Comparison of ENCODE assay signal across 38 mouse cellular contexts in genomic region chr1:88243861-88244260, GRCm38 (mm10). TPM values are rescaled to one million over a fixed set of nuclear protein-coding genes. Genes with fewer than 3 reads are reported as not detected.
"Had no signal": no experiment of that assay in that cellular context is flagged by ENCODE, and none has a peak within 500 bp of the region (broad histone marks: within the 10 kb centered on the region; RNA-seq: fewer than 3 reads in every experiment).

No protein-coding gene starts in this region.

- H3K36me3 ChIP-seq: embryonic facial prominence, embryonic 10.5 days; embryonic facial prominence, embryonic 12.5 days; embryonic facial prominence, embryonic 13.5 days; embryonic facial prominence, embryonic 15.5 days; forebrain, embryonic 10.5 days; forebrain, embryonic 12.5 days; forebrain, embryonic 15.5 days had no signal

- ATAC-seq: forebrain, embryonic 13.5 days; forebrain, embryonic 14.5 days; forebrain, embryonic 15.5 days; forebrain, embryonic 16.5 days; forebrain, postnatal 0 days had no signal

- H3K27me3 ChIP-seq: embryonic facial prominence, embryonic 12.5 days; embryonic facial prominence, embryonic 13.5 days; embryonic facial prominence, embryonic 15.5 days; forebrain, embryonic 12.5 days; forebrain, embryonic 13.5 days; forebrain, embryonic 15.5 days had no signal

- DNase-seq: cerebellum, adult 2 months; cerebellum, adult 8-10 months; cerebellum, adult 9-10 months; cerebellum, adult 9-11 months; cerebellum, postnatal 10 days; cerebellum, postnatal 14 days; cerebellum, postnatal 25 days; cerebellum, postnatal 36 days; embryo, embryonic 11 days; forebrain, postnatal 0 days; gastrocnemius, adult 2 months; gastrocnemius, postnatal 10 days; gastrocnemius, postnatal 14 days; gastrocnemius, postnatal 25 days; heart, adult 11 months; heart, adult 18-20 months; heart, adult 2 months had no signal

- H3K4me3 ChIP-seq: embryonic facial prominence, embryonic 10.5 days; embryonic facial prominence, embryonic 12.5 days; embryonic facial prominence, embryonic 13.5 days; embryonic facial prominence, embryonic 15.5 days; erythroblast, embryonic 14.5 days; forebrain, embryonic 10.5 days; forebrain, embryonic 12.5 days; forebrain, embryonic 13.5 days; forebrain, embryonic 15.5 days; gastrocnemius, adult 2 months; heart, adult 2 months had no signal

- H3K4me1 ChIP-seq: embryonic facial prominence, embryonic 10.5 days; embryonic facial prominence, embryonic 12.5 days; embryonic facial prominence, embryonic 13.5 days; embryonic facial prominence, embryonic 15.5 days; forebrain, embryonic 10.5 days; forebrain, embryonic 12.5 days; forebrain, embryonic 13.5 days; forebrain, embryonic 15.5 days had no signal

RNA-seq across cellular contexts. Expression of gene Mroh2a, which starts 17.1 kb away (rescaled TPM):
- total RNA-seq: forebrain, postnatal 0 days; gastrocnemius, adult 18-20 months; gastrocnemius, adult 2 months; gastrocnemius, adult 8-10 months; gastrocnemius, postnatal 14 days; gastrocnemius, postnatal 25 days; gastrocnemius, postnatal 36 days; heart, adult 18-20 months had no signal
- polyA plus RNA-seq: cortical plate, adult 2 months; erythroblast, embryonic 14.5 days had no signal

RNA-seq across cellular contexts. Expression of gene Ugt1a1, which starts 32.1 kb away (rescaled TPM):
- total RNA-seq: common myeloid progenitor, adult 5-6 weeks; gastrocnemius, adult 2 months; gastrocnemius, postnatal 10 days; gastrocnemius, postnatal 36 days; heart, adult 2 months had no signal
- polyA plus RNA-seq: cerebellum, adult 2 months; embryonic facial prominence, embryonic 10.5 days; embryonic facial prominence, embryonic 11.5 days; embryonic facial prominence, embryonic 12.5 days; embryonic facial prominence, embryonic 13.5 days; erythroblast, embryonic 14.5 days; forebrain, embryonic 11.5 days; forebrain, embryonic 12.5 days; forebrain, embryonic 13.5 days; forebrain, embryonic 14.5 days; forebrain, embryonic 15.5 days; forebrain, embryonic 16.5 days; forebrain, postnatal 0 days; heart, adult 2 months had no signal

RNA-seq across cellular contexts. Expression of gene Trpm8, which starts 33.6 kb away (rescaled TPM):
- total RNA-seq: common myeloid progenitor, adult 5-6 weeks; gastrocnemius, adult 18-20 months; gastrocnemius, adult 2 months; gastrocnemius, adult 8-10 months; gastrocnemius, postnatal 10 days; gastrocnemius, postnatal 14 days; gastrocnemius, postnatal 25 days; gastrocnemius, postnatal 36 days; gastrocnemius, postnatal 4 days; granulocyte monocyte progenitor cell, adult 5-6 weeks; heart, adult 18-20 months; heart, adult 2 months had no signal
- polyA plus RNA-seq: embryonic facial prominence, embryonic 10.5 days; embryonic facial prominence, embryonic 11.5 days; embryonic facial prominence, embryonic 12.5 days; embryonic facial prominence, embryonic 13.5 days; erythroblast, embryonic 14.5 days; forebrain, embryonic 10.5 days; forebrain, embryonic 11.5 days; forebrain, embryonic 12.5 days; forebrain, embryonic 14.5 days; gonadal fat pad, adult 2 months; heart, adult 2 months had no signal

RNA-seq across cellular contexts. Expression of gene Dnajb3, which starts 38.3 kb away (rescaled TPM):
- total RNA-seq: gastrocnemius, adult 18-20 months; gastrocnemius, adult 2 months; gastrocnemius, adult 8-10 months; gastrocnemius, postnatal 36 days; granulocyte monocyte progenitor cell, adult 5-6 weeks had no signal
